Mouse (Mus musculus): ENCODE data around the gene Slc27a4. TPM values are rescaled to one million over a fixed set of nuclear protein-coding genes. Genes with fewer than 3 reads are reported as not detected.

Gene Slc27a4
- 2.0 and 2.1 TPM in 2 replicates for polyA plus RNA-seq (2012; rRNA removed)

DNA sequence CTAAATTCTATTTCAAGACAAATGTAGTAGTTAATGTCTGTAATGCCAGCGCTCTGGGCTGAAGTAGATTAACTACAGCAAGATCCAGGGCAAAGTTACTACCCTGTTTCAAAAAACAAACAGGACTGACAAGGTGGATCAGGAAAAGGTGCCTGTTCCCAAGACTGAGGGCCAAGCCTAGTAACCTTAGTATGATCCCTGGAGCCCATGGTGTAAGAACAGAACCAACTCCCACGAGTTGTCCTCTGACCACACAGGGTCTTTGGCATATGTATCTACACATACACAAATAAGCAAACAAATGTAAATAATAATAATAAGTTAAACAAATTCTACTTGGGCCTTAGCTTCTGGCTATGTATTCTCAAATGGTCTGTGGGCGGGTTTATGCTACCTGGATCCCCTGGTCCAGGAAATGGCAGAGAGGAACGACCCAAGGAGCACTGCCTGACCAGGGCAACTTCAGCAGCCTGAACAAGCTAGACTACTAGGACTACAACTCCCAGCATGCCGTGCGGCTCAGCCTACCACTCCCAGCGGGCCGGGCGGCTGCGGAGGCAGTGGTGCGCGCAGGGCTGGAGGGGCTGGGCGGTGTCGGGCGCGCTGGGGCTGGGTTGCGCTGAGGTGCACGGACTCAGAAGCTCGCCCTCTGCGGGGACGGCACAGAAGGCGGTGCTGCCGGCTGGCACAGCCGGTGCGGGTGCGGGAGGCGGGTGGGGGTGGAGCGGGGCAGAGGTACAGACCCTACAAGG is at the start of gene Slc27a4:
TSS of gene Slc27a4 (plus strand) at position 560 of the 752 bp plus-strand sequence.

DNA sequence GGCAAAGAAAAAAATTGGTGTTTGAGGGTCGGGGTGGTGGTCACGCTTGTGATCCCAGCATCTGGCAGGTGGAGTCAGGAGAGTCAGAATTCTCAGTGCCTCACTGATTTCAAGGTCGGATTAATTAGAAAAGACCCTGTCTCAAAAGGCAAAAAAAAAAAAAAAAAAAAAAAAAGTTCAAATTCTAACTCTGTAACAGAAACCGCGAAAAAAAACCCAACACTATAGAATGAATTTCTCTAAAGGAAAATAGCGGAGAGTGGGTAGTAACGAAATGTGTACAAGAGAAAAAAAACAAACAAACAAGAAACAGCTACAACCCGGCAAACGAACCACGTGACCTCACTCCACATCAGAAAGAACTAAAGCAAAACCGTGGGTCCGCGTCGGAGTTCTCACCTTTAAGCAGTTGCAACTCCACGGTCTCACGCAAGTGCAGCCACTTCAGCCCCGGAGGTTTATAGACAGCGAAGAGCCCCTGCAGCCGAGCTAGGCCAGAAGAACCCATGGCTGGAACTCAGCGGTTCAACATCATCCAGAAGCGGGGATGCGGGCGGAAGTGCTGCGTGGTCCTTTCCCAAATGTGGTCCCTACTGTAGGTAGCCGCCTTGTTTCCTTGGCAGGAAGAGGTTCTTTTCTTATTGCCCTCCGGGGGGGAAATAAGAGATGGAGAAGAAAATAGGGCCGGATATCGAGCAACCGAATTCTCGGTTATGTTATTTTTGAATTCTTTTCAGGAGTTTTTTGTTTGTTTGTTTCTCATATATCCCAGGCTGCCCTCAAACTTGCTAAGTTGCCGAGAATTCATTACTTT is 15.1 kb upstream of the Slc27a4 start, which contains the start of gene Coq4:
TSS of gene Coq4 (plus strand) at position 390 of the 814 bp plus-strand sequence.

DNA sequence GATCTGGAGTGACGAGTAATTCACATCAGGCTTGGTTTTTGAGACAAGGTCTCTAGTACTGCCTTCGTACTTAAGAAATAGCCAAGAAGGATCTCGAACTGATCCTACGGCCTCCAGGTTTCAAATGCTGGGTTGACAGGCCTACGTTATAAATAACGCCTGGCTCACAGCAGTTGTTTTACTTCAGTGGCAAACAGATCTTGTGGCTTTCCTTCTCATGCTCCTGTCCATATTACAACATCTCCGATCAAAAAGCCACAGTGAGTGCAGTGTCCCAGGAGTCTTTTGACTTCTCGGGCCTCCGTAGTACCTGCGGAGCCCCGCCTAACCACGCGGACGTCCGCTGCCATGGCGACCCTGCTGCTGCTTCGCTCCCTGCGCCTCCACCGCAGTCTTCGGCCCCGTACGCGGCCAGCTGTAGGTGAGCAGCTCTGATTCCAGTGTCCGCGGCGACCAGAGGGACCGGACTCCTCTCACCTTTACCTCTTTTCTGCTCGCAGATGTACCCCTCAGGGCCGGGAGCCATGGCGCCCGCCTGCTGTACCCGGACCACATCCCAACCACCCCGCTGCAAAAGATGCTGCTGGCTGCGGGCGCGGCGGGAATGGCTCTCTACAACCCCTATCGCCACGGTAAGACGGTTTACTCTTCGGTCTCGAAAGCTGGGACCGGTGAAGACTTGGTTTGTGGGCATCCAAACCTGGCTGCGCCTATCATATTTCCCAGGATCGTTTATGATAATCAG is 14.3 kb upstream of the Slc27a4 start, which contains the start of gene Trub2:
TSS of gene Trub2 (minus strand) at position 566 of the 745 bp plus-strand sequence.

DNA sequence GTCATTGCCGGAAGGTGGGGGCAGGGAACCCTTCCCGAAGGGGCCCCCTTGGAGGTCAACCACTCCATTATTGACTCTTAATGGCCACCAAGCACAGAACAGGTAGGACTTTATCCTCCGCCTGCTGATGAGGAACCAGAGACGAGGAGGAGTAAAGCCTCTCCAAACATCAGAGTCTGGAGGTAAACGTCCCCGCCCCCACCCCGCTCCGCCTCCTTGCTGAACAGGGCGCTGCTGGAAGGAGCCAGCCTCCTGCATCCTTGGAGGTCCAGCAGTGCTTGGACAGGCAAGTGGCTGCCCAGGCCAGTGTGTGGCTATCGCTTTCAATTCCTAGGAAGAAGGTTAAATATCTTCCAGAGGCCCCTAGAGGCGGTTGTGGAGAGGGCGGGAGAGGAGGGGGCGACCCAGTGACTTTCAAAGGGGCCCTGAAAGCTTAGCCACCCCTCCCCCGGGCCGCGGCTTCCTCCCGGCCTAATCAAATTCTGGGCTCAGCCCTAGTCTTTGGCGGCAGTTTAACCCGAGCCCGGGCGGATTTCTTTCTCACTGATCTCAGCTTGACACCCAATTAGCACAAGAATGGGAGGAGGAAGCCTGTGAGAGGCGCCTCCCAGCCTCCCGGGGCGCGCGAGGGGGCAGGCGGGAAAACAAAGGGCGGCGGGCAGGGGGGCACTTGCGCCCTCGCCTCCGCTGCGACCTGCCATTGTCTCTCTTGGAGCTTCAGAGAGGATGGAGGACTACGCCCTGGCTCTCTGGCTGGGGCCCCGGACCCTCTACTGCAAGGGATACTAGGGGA is 17.8 kb downstream of the Slc27a4 start, which contains the start of gene Urm1:
TSS of gene Urm1 (plus strand) at position 51 of the 793 bp plus-strand sequence.

Other genes with a start within 250 kb of the Slc27a4 start
- 10.1 and 11.4 TPM in 2 replicates for gene Rapgef1, start 182.9 kb upstream of the Slc27a4 start, polyA plus RNA-seq (2012; rRNA removed)
- gene Gm13420, start 50.9 kb upstream of the Slc27a4 start, polyA plus RNA-seq (2012; rRNA removed), result 0.32 TPM in 2 replicates
- not detected in 2 replicates for gene Gm13547, start 43.3 kb upstream of the Slc27a4 start, polyA plus RNA-seq (2012; rRNA removed)
- 6.8 and 11.3 TPM in 2 replicates for gene Coq4, start 15.1 kb upstream of the Slc27a4 start, polyA plus RNA-seq (2012; rRNA removed)
- gene Trub2, start 14.1 kb upstream of the Slc27a4 start, polyA plus RNA-seq (2012; rRNA removed), result 13.0 and 13.7 TPM in 2 replicates
- 15.1 and 17.0 TPM in 2 replicates for gene Urm1, start 17.4 kb downstream of the Slc27a4 start, polyA plus RNA-seq (2012; rRNA removed)
- 16.4 and 19.8 TPM in 2 replicates for gene Cercam, start 66.5 kb downstream of the Slc27a4 start, polyA plus RNA-seq (2012; rRNA removed)
- 24.7 and 31.5 TPM in 2 replicates for gene Odf2, start 86.6 kb downstream of the Slc27a4 start, polyA plus RNA-seq (2012; rRNA removed)
- 12.3 and 14.0 TPM in 2 replicates for gene Gle1, start 132.8 kb downstream of the Slc27a4 start, polyA plus RNA-seq (2012; rRNA removed)
- 19.9 and 23.5 TPM in 2 replicates for gene Sptan1, start 162.9 kb downstream of the Slc27a4 start, polyA plus RNA-seq (2012; rRNA removed)
- 5.2 and 5.7 TPM in 2 replicates for gene Wdr34, start 246.2 kb downstream of the Slc27a4 start, polyA plus RNA-seq (2012; rRNA removed)

Measured in liver, embryonic 14 days (tissue).